11 mouse cellular contexts compared by ENCODE assay signal in the genomic region with DNA sequence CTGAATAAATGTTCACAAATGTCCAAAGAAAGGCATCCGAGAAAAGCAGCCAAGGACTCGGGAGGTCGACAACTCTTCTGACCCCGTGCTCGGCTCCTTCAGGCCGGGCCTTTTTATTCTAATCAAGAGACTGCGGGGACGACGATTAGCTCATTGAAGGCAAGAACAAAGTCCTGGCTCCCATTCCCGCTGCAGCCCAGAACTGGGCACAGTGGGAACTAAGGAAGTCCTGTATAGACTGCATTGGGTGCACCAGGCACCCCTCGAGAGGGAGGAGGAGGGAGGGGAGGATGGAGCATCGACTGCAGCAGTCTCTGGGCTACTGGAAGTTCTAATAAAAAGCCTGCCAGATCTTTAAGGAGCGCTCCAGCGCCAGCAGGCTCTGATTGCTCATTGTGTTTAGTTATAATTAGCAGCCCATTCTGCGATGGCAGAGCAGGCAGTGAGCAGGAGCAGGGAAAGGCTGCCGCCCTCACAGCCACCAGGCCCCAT. TPM values are rescaled to one million over a fixed set of nuclear protein-coding genes. Genes with fewer than 3 reads are reported as not detected.
DNase-seq lines count a peak whose midpoint lies in the region; ATAC-seq and TF ChIP-seq lines count a peak whose summit lies in the region.
"Had no signal": no experiment of that assay in that cellular context is flagged by ENCODE, and none has a peak within 500 bp of the region (broad histone marks: within the 10 kb centered on the region; RNA-seq: fewer than 3 reads in every experiment).

No protein-coding gene starts in this region.

- no peak for TF ChIP-seq EP300 in stomach, postnatal 0 days (optimal IDR thresholded peaks at IDR 0.05)

- ATAC-seq in forebrain, embryonic 14.5 days = peak; percentile 90
- ATAC-seq in stomach, postnatal 0 days (ENCODE audit: low FRiP score, low TSS enrichment) = peak; percentile 26; the same call in 1 of the 2 replicates
- no peak for ATAC-seq in kidney, embryonic 15.5 days (replicated peaks; ENCODE audit: low FRiP score)

- no peak overlapping the region for H3K4me3 ChIP-seq in forebrain, embryonic 14.5 days (ENCODE audit: low read depth, low read length)
- H3K4me3 ChIP-seq in midbrain, embryonic 10.5 days = no peak overlapping the region
- no peak overlapping the region for H3K4me3 ChIP-seq in stomach, postnatal 0 days (ENCODE audit: low read depth, low read length)
- H3K4me3 ChIP-seq in kidney, embryonic 15.5 days (replicated peaks) = no peak overlapping the region
- H3K4me3 ChIP-seq: erythroblast, embryonic 14.5 days; limb, embryonic 13.5 days had no signal

- 0 out of 2 replicates have a peak overlapping the region, but pooled peaks have one; percentile 2 for H3K4me2 ChIP-seq in forebrain, embryonic 14.5 days (ENCODE audit: low read length)
- H3K4me2 ChIP-seq in stomach, postnatal 0 days (replicated peaks; ENCODE audit: low read depth) = no peak overlapping the region
- H3K4me2 ChIP-seq in kidney, embryonic 15.5 days = no peak overlapping the region
- H3K4me2 ChIP-seq: limb, embryonic 13.5 days had no signal

- peak; percentile 23 to 52 for DNase-seq in left cerebral cortex, adult 18-20 months (ENCODE audit: low spot score in 2 of 2)
- no peak for DNase-seq in left cerebral cortex, adult 11 months (ENCODE audit: low spot score)
- DNase-seq in forebrain, embryonic 14.5 days (ENCODE audit: low spot score) = peak; percentile 90
- peak; percentile 41 for DNase-seq in midbrain, embryonic 10.5 days (ENCODE audit: low spot score)
- no peak for DNase-seq in stomach, postnatal 0 days (ENCODE audit: low spot score)
- DNase-seq in ovary, postnatal 36 days (ENCODE audit: low spot score) = no peak
- DNase-seq in kidney, postnatal 25 days = no peak

- WGBS in forebrain, embryonic 14.5 days = 3% methylated on average over 16 of the region's 16 CpGs
- 7% methylated on average over 16 of the region's 16 CpGs for WGBS in midbrain, embryonic 10.5 days
- WGBS in stomach, postnatal 0 days = 33% methylated on average over 16 of the region's 16 CpGs
- WGBS in kidney, embryonic 15.5 days = 22% methylated on average over 16 of the region's 16 CpGs

- no peaks in the 10 kb centered on the region for H3K9me3 ChIP-seq in forebrain, embryonic 14.5 days (replicated peaks; ENCODE audit: control insufficient read depth, low read length)
- H3K9me3 ChIP-seq in midbrain, embryonic 10.5 days (replicated peaks) = no peaks in the 10 kb centered on the region
- H3K9me3 ChIP-seq in stomach, postnatal 0 days (ENCODE audit: control insufficient read depth, low read length) = no peaks in the 10 kb centered on the region
- no peaks in the 10 kb centered on the region for H3K9me3 ChIP-seq in kidney, embryonic 15.5 days (replicated peaks)
- H3K9me3 ChIP-seq: G1E; limb, embryonic 13.5 days had no signal

- TF ChIP-seq CTCF in stomach, postnatal 0 days (IDR thresholded peaks at IDR 0.05; ENCODE audit: low read depth) = no peak

- H3K4me1 ChIP-seq in forebrain, embryonic 14.5 days (ENCODE audit: control insufficient read depth, insufficient read depth, low read length) = peaks cover 15% of the 10 kb centered on the region
- H3K4me1 ChIP-seq in midbrain, embryonic 10.5 days = peaks cover 21% of the 10 kb centered on the region
- H3K4me1 ChIP-seq in stomach, postnatal 0 days (replicated peaks; ENCODE audit: control insufficient read depth, insufficient read depth) = no peaks in the 10 kb centered on the region
- peaks cover 4% of the 10 kb centered on the region; the same call in 1 of the 2 replicates for H3K4me1 ChIP-seq in kidney, embryonic 15.5 days

- peak overlapping the region; percentile 60; the same call in 1 of the 2 replicates for H3K27ac ChIP-seq in forebrain, embryonic 14.5 days (ENCODE audit: low read depth, low read length)
- H3K27ac ChIP-seq in midbrain, embryonic 10.5 days (replicated peaks) = peak overlapping the region; percentile 75
- H3K27ac ChIP-seq in stomach, postnatal 0 days (replicated peaks) = no peak overlapping the region
- no peak overlapping the region for H3K27ac ChIP-seq in kidney, embryonic 15.5 days
- H3K27ac ChIP-seq: limb, embryonic 13.5 days had no signal

- peak overlapping the region; percentile 7; the same call in 1 of the 2 replicates for H3K9ac ChIP-seq in forebrain, embryonic 14.5 days (ENCODE audit: low read length)
- H3K9ac ChIP-seq in stomach, postnatal 0 days (ENCODE audit: low read length) = no peak overlapping the region
- no peak overlapping the region for H3K9ac ChIP-seq in kidney, embryonic 15.5 days
- H3K9ac ChIP-seq: limb, embryonic 13.5 days had no signal

- no peaks in the 10 kb centered on the region for H3K36me3 ChIP-seq in forebrain, embryonic 14.5 days (ENCODE audit: control insufficient read depth, insufficient read depth, low read length)
- H3K36me3 ChIP-seq in midbrain, embryonic 10.5 days = no peaks in the 10 kb centered on the region
- no peaks in the 10 kb centered on the region for H3K36me3 ChIP-seq in stomach, postnatal 0 days (ENCODE audit: control insufficient read depth, insufficient read depth, low read length)
- H3K36me3 ChIP-seq in kidney, embryonic 15.5 days = no peaks in the 10 kb centered on the region
- H3K36me3 ChIP-seq: limb, embryonic 13.5 days had no signal

- no peaks in the 10 kb centered on the region for H3K27me3 ChIP-seq in forebrain, embryonic 14.5 days (replicated peaks; ENCODE audit: control insufficient read depth, insufficient read depth, low read length)
- H3K27me3 ChIP-seq in midbrain, embryonic 10.5 days (ENCODE audit: low read depth, poor library complexity, severe bottlenecking) = no peaks in the 10 kb centered on the region; the same call in 1 of the 2 replicates
- H3K27me3 ChIP-seq in stomach, postnatal 0 days (ENCODE audit: control insufficient read depth, insufficient read depth, low read length) = no peaks in the 10 kb centered on the region
- H3K27me3 ChIP-seq in kidney, embryonic 15.5 days = no peaks in the 10 kb centered on the region
- H3K27me3 ChIP-seq: limb, embryonic 13.5 days had no signal

RNA-seq across cellular contexts. Expression of a gene that starts 18.9 kb away (rescaled TPM):
- total RNA-seq in left cerebral cortex, adult 18-20 months (2021) = 100 to 1,000 TPM; 179 to 200 TPM
- polyA plus RNA-seq in forebrain, embryonic 14.5 days (2014; fragmentation: Nextera tagmentation; extraction: Ambion mirVana) = 340 and 348 TPM in 2 replicates
- 413 and 417 TPM in 2 replicates for polyA plus RNA-seq in midbrain, embryonic 10.5 days (2016; fragmentation: Nextera tagmentation; extraction: Ambion mirVana)
- 88.1 and 97.5 TPM in 2 replicates for polyA plus RNA-seq in stomach, postnatal 0 days (2015; fragmentation: Nextera tagmentation; extraction: Ambion mirVana)
- 320 and 328 TPM in 2 replicates for polyA plus RNA-seq in kidney, embryonic 15.5 days (2015; fragmentation: Nextera tagmentation; extraction: Ambion mirVana)

RNA-seq across cellular contexts. Expression of a gene that starts 39.8 kb away (rescaled TPM):
- 10 to 100 TPM; 28.1 to 29.4 TPM for total RNA-seq in left cerebral cortex, adult 18-20 months (2021)
- polyA plus RNA-seq in forebrain, embryonic 14.5 days (2014; fragmentation: Nextera tagmentation; extraction: Ambion mirVana) = 60.0 and 64.7 TPM in 2 replicates
- polyA plus RNA-seq in midbrain, embryonic 10.5 days (2016; fragmentation: Nextera tagmentation; extraction: Ambion mirVana) = 70.5 and 73.9 TPM in 2 replicates
- polyA plus RNA-seq in stomach, postnatal 0 days (2015; fragmentation: Nextera tagmentation; extraction: Ambion mirVana) = 15.9 and 18.1 TPM in 2 replicates
- polyA plus RNA-seq in kidney, embryonic 15.5 days (2015; fragmentation: Nextera tagmentation; extraction: Ambion mirVana) = 42.5 and 42.8 TPM in 2 replicates

RNA-seq across cellular contexts. Expression of a gene that starts 40.9 kb away (rescaled TPM):
- total RNA-seq in left cerebral cortex, adult 18-20 months (2021) = 100 to 1,000 TPM; 636 to 646 TPM
- polyA plus RNA-seq in forebrain, embryonic 14.5 days (2014; fragmentation: Nextera tagmentation; extraction: Ambion mirVana) = 21.8 and 22.5 TPM in 2 replicates
- 28.1 and 29.1 TPM in 2 replicates for polyA plus RNA-seq in midbrain, embryonic 10.5 days (2016; fragmentation: Nextera tagmentation; extraction: Ambion mirVana)
- 14.7 and 14.8 TPM in 2 replicates for polyA plus RNA-seq in stomach, postnatal 0 days (2015; fragmentation: Nextera tagmentation; extraction: Ambion mirVana)
- polyA plus RNA-seq in kidney, embryonic 15.5 days (2015; fragmentation: Nextera tagmentation; extraction: Ambion mirVana) = 22.9 and 25.0 TPM in 2 replicates

Comparison
In these comparisons a context has a peak if more than half of its experiments do, and no peak if none do; other contexts are left out.
1. DNase-seq: peak in left cerebral cortex, adult 18-20 months (2 of 2), forebrain, embryonic 14.5 days (single experiment) and midbrain, embryonic 10.5 days (single experiment); none in left cerebral cortex, adult 11 months (single experiment), stomach, postnatal 0 days (single experiment), ovary, postnatal 36 days (single experiment) and kidney, postnatal 25 days (0 of 2).
2. H3K27ac ChIP-seq: peak in forebrain, embryonic 14.5 days (single experiment) and midbrain, embryonic 10.5 days (single experiment); none in stomach, postnatal 0 days (single experiment) and kidney, embryonic 15.5 days (single experiment).